Mouse (Mus musculus) cortical plate, adult 2 months (tissue): Measurements from ENCODE around the gene Scnn1a.

Experiments
- CTCF ChIP-seq: fragments of 200-500 bp; IDR thresholded peaks from 2 replicates; pipeline ENCODE4 v1.5.1; 2011; ENCODE audit warnings: mild to moderate bottlenecking, control low read depth, low read length; ENCODE audit not compliant: insufficient read depth; ENCODE audit errors: extremely low read depth
- POLR2A ChIP-seq: fragments of 200-500 bp; IDR thresholded peaks from 2 replicates; pipeline ENCODE4 v1.6.1; 2011; ENCODE audit warnings: mild to moderate bottlenecking, low read length, control low read depth; ENCODE audit not compliant: insufficient read depth; ENCODE audit errors: extremely low read depth

- TF ChIP-seq CTCF (peak; percentile 58), POLR2A (no peak)
These were observed 41.2 kb downstream of the Scnn1a start for GRCm38 (mm10) chr6:125361467-125362291.
